Mouse (Mus musculus) midbrain, embryonic 11.5 days (tissue): ENCODE results near the gene Txn2. TPM values are rescaled to one million over a fixed set of nuclear protein-coding genes. Genes with fewer than 3 reads are reported as not detected.
A peak's percentile ranks its signal among the peaks of the same experiment; 100 is the strongest.

Experiments used
- ATAC-seq: fragments of 200-750 bp; cut with Nextera tagmentation; 2 replicates; pipeline ENCODE4 v1.8.0; 2017; ENCODE audit warnings: moderate TSS enrichment, moderate library complexity; ENCODE audit not compliant: low FRiP score
- DNase-seq: peaks from one replicate; pipeline ENCODE4 v3.0.0; 2015; ENCODE audit warnings: low spot score; ENCODE audit errors: missing footprints
- H3K27ac ChIP-seq: fragments of 300-500 bp; sonication (generic); 2 replicates; pipeline ENCODE4 v1.5.1; 2014; ENCODE audit warnings: low read depth, low read length
- H3K27me3 ChIP-seq: fragments of 300-500 bp; sonication (generic); 2 replicates; pipeline ENCODE4 v1.6.1; 2014; ENCODE audit warnings: mild to moderate bottlenecking, low read length, moderate library complexity, mixed read lengths; ENCODE audit not compliant: control insufficient read depth, insufficient read depth
- H3K36me3 ChIP-seq: fragments of 300-500 bp; sonication (generic); 2 replicates; pipeline ENCODE4 v1.6.1; 2014; ENCODE audit warnings: mild to moderate bottlenecking, low read length, moderate library complexity, mixed read lengths; ENCODE audit not compliant: control insufficient read depth, insufficient read depth
- H3K4me1 ChIP-seq: fragments of 300-500 bp; sonication (generic); 2 replicates; pipeline ENCODE4 v1.6.1; 2014; ENCODE audit warnings: low read length; ENCODE audit not compliant: control insufficient read depth, insufficient read depth
- H3K4me2 ChIP-seq: fragments of 300-500 bp; sonication (generic); 2 replicates; pipeline ENCODE4 v1.6.1; 2014; ENCODE audit warnings: mild to moderate bottlenecking, moderate library complexity
- H3K4me3 ChIP-seq: fragments of 300-500 bp; sonication (generic); 2 replicates; pipeline ENCODE4 v1.5.1; 2014; ENCODE audit warnings: low read depth, low read length
- H3K9ac ChIP-seq: fragments of 300-500 bp; sonication (generic); 2 replicates; pipeline ENCODE4 v1.6.1; 2014; ENCODE audit warnings: low read length
- H3K9me3 ChIP-seq: fragments of 300-500 bp; sonication (generic); 2 replicates; pipeline ENCODE4 v1.6.1; 2016; ENCODE audit warnings: low read length; ENCODE audit not compliant: control insufficient read depth
- WGBS: fragments of 180-500 bp; shearing (Covaris S2); extraction: QIAGEN DNeasy Blood & Tissue Kit; methylation state at CpG from one replicate; pipeline ENCODE4 v1.1.7; 2014; 5-methylcytosine and 5-hydroxymethylcytosine counted together
- polyA plus RNA-seq: library from polyadenylated mRNA; unstranded; fragments of >200 nt; fragmentation: Nextera tagmentation; extraction: Ambion mirVana; gene quantifications from 2 replicates; pipeline ENCODE4 v1.2.1, GENCODE M21; 2014

The Txn2 gene
- polyA plus RNA-seq, 1 experiment from 2014 or later = 255 TPM

- DNase-seq (peak; percentile 100), ATAC-seq (peak; percentile 48; the same call in 1 of the 2 replicates)
- no peaks in the 10 kb centered on the region for H3K27me3 ChIP-seq
- no peaks in the 10 kb centered on the region for H3K4me1 ChIP-seq
- H3K36me3 ChIP-seq = peaks cover 13% of the 10 kb centered on the region; the same call in 1 of the 2 replicates
- H3K4me3 ChIP-seq = no peak overlapping the region
- H3K9ac ChIP-seq = no peak overlapping the region
- H3K4me2 ChIP-seq = no peak overlapping the region
- H3K9me3 ChIP-seq = no peaks in the 10 kb centered on the region
- WGBS = 44% methylated on average over 8 of the region's 8 CpGs
- no peak overlapping the region for H3K27ac ChIP-seq
Measured at GRCm38 (mm10) chr15:77916851-77917544, 11.8 kb downstream of the Txn2 start.

GRCm38 (mm10) chr15:77915287-77915686 lies 13.5 kb downstream of the Txn2 start:
- Histone ChIP-seq H3K4me2 (no peak overlapping the region), H3K9ac (no peak overlapping the region), H3K9me3 (no peaks in the 10 kb centered on the region), H3K27ac (no peak overlapping the region), H3K4me3 (no peak overlapping the region), H3K4me1 (no peaks in the 10 kb centered on the region), H3K27me3 (no peaks in the 10 kb centered on the region), H3K36me3 (peaks cover 10% of the 10 kb centered on the region; the same call in 1 of the 2 replicates)
- 90% methylated on average over 4 of the region's 4 CpGs for WGBS
- ATAC-seq (no peak), DNase-seq (no peak)

DNA sequence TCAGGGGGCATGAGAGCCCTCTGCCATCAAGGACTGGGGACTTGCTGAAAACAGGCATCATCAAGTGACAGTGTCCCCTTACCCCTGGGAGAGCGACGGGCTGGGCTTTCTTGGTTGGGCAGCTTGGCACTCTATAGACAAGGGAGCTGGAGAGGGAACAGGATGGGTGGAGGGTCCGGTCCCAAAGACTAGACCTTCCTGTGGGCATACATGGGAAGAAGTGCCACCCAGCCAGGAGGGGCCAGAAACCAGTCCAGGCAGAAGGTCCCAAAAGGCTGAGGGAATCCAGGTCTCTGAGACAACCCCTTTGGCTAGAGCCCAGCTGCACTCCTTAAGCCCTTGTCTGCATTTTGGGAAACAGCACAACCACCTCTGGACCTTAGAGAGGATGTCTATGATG lies 14.3 kb downstream of the Txn2 start:
- Histone ChIP-seq H3K4me1 (no peaks in the 10 kb centered on the region), H3K9me3 (no peaks in the 10 kb centered on the region), H3K27me3 (no peaks in the 10 kb centered on the region), H3K4me2 (no peak overlapping the region), H3K4me3 (no peak overlapping the region), H3K27ac (no peak overlapping the region), H3K36me3 (peaks cover 10% of the 10 kb centered on the region; the same call in 1 of the 2 replicates), H3K9ac (no peak overlapping the region)
- DNase-seq (no peak), ATAC-seq (no peak)
- 97% methylated on average over 3 of the region's 3 CpGs for WGBS

GRCm38 (mm10) chr15:77913054-77913453 lies 15.8 kb downstream of the Txn2 start:
- H3K4me3 ChIP-seq = no peak overlapping the region
- no peaks in the 10 kb centered on the region for H3K4me1 ChIP-seq
- DNase-seq (no peak), ATAC-seq (no peak)
- H3K27ac ChIP-seq = no peak overlapping the region
- no peaks in the 10 kb centered on the region for H3K9me3 ChIP-seq
- WGBS = 87% methylated on average over 8 of the region's 8 CpGs
- H3K9ac ChIP-seq = no peak overlapping the region
- no peaks in the 10 kb centered on the region for H3K27me3 ChIP-seq
- H3K4me2 ChIP-seq = no peak overlapping the region
- H3K36me3 ChIP-seq = peaks cover 10% of the 10 kb centered on the region; the same call in 1 of the 2 replicates

DNA sequence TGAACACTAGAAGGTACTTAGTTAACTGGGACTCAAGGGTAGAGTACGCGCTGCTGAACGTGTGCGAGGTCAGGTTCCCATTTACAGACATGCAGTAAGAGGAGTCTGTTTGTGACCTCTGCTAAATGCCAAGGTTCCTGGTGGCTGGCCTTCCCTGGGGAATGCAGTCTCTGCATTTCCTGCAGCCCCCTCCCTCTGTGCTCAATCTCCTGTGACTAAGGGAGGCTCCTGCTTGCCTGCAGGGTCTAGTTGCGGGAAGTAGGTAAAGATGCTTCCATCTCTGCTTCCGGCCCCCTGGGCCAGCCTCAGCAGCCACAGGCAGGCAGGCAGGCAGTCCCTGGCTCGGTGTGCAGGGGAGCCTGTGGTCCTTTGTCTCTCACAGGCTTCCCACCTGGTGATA lies 16.2 kb downstream of the Txn2 start:
- no peak overlapping the region for H3K27ac ChIP-seq

DNA sequence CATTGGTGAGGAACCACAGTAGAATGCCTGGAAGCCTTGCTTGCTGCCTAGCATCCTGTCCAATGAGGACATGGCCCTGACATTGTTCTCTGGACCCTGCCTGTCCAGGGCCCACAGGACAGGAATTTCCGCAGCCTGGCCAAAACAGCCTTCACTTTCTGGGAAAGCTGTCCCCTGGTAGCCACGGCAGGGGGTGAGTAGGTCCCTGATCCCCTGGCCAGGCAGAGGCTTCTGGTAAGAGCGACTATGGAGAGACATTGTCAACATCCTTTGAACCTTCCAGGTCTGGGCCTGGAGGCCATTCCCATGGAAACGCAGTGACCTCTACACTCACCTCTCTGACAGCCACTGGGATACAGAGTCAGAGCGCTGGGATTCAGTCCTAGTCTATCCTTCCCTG lies 16.8 kb downstream of the Txn2 start:
- no peak for DNase-seq
- H3K9me3 ChIP-seq = no peaks in the 10 kb centered on the region
- no peak overlapping the region for H3K9ac ChIP-seq
- ATAC-seq = no peak
- peaks cover 10% of the 10 kb centered on the region; the same call in 1 of the 2 replicates for H3K36me3 ChIP-seq
- no peak overlapping the region for H3K4me2 ChIP-seq
- no peak overlapping the region for H3K27ac ChIP-seq
- H3K27me3 ChIP-seq = no peaks in the 10 kb centered on the region
- no peak overlapping the region for H3K4me3 ChIP-seq
- 46% methylated on average over 5 of the region's 5 CpGs for WGBS
- H3K4me1 ChIP-seq = no peaks in the 10 kb centered on the region

More for the DNA sequence above, 16.2 kb downstream of the Txn2 start:
- Histone ChIP-seq H3K4me2 (no peak overlapping the region), H3K9ac (no peak overlapping the region), H3K4me1 (no peaks in the 10 kb centered on the region), H3K4me3 (no peak overlapping the region), H3K36me3 (peaks cover 10% of the 10 kb centered on the region; the same call in 1 of the 2 replicates), H3K27me3 (no peaks in the 10 kb centered on the region), H3K9me3 (no peaks in the 10 kb centered on the region)
- DNase-seq (no peak), ATAC-seq (no peak)
- WGBS = 60% methylated on average over 7 of the region's 7 CpGs

- no peak overlapping the region for H3K27ac ChIP-seq
- no peak overlapping the region for H3K4me2 ChIP-seq
- H3K36me3 ChIP-seq = peaks cover 10% of the 10 kb centered on the region; the same call in 1 of the 2 replicates
- no peak overlapping the region for H3K9ac ChIP-seq
- H3K4me3 ChIP-seq = no peak overlapping the region
- H3K4me1 ChIP-seq = no peaks in the 10 kb centered on the region
- 29% methylated on average over 2 of the region's 2 CpGs for WGBS
- H3K27me3 ChIP-seq = peaks cover 5% of the 10 kb centered on the region; the same call in 1 of the 2 replicates
- H3K9me3 ChIP-seq = no peaks in the 10 kb centered on the region
- DNase-seq (no peak), ATAC-seq (no peak)
Measured at GRCm38 (mm10) chr15:77911065-77911464, 17.7 kb downstream of the Txn2 start.

DNA sequence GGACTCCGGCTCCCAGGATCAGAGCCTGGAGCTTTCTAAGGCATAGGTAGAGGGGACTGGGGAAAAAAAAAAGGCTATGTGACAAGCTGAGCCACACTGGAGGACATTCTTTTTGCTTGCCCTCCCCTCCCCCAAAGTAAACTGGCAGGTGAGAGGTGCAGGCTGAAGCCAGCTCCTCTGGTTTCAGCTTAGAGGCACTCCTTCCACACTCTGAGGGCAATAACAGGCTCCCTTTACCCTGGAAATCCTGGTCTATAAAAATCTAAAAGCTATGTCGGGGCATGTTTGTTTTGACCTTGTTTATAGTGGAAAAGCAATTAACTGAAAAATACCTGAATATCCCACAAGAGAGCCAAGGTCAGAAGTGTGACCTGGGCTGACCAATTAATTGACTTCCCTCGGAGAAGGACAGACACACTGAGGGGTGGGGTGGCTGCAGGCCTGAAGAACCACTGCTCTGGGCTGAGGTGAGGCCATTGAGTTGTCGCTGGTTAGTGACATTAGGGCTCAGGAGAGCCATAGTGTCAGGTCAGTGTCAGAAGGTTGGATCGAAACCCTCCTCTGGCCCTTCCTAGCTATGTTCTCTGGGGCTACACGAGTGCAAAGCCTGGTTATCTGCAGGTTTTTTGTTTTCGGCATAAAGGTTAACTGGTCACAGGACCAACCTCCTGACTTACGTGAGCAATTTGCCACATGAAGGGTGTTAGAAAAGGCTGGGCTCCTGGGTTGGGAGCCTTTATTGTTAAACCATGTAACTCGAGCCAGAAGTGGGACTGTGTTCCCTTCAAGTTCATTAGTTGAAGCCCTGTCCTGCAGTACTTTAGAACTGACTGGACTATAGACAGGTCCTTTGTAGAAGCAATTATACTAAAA lies 20.9 kb downstream of the Txn2 start:
- no peak overlapping the region for H3K27ac ChIP-seq
- ATAC-seq (no peak), DNase-seq (no peak)
- no peaks in the 10 kb centered on the region for H3K36me3 ChIP-seq
- H3K9me3 ChIP-seq = no peaks in the 10 kb centered on the region
- peaks cover 2% of the 10 kb centered on the region; the same call in 1 of the 2 replicates for H3K4me1 ChIP-seq
- WGBS = 64% methylated on average over 9 of the region's 9 CpGs
- no peak overlapping the region for H3K4me3 ChIP-seq
- H3K27me3 ChIP-seq = peaks cover 6% of the 10 kb centered on the region
- no peak overlapping the region for H3K9ac ChIP-seq
- H3K4me2 ChIP-seq = no peak overlapping the region

GRCm38 (mm10) chr15:77906545-77906944 lies 22.3 kb downstream of the Txn2 start:
- WGBS = 37% methylated on average over 10 of the region's 10 CpGs
- Histone ChIP-seq H3K36me3 (no peaks in the 10 kb centered on the region), H3K4me3 (no peak overlapping the region), H3K9me3 (no peaks in the 10 kb centered on the region), H3K9ac (no peak overlapping the region), H3K27me3 (peaks cover 6% of the 10 kb centered on the region), H3K4me1 (peaks cover 2% of the 10 kb centered on the region; the same call in 1 of the 2 replicates), H3K27ac (no peak overlapping the region), H3K4me2 (no peak overlapping the region)
- DNase-seq = no peak
- ATAC-seq = no peak
